Mouse (Mus musculus) cerebellum, adult 18-20 months (tissue): ENCODE data around the gene Cog1.

ENCODE experiments used
- DNase-seq, 2 experiments: peaks; one replicate each; pipeline ENCODE4 v3.0.0; 2021

The Cog1 gene

DNA sequence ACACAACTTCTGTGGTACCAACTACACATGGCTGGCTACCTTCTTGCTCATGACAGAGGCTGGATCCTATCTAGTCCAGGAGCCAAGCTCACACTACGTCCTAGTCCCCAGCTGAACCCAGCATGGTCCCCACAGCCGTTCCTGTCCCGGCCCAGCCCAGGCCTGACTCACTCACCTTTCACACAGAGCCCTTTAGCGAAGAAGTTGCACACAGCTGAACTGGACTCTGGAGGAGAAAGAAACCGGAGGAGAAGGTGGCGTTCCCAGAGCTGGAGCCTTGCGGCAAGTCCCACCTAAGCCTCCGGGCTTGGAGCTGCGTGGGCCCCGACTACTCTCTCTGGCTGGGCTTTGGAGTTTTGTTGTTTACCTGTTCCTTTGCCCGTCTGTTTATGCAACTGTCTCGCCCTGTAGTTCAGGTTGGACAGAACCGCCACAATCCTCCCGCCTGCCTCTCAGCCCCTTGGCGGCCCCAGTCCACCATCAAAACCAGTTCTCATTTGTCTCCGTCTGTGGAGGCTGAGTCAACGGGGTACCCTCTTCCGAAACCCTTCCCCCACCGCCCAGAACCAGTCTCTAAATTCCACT lies 59.8 kb downstream of the Cog1 start:
- no peak for DNase-seq

DNA sequence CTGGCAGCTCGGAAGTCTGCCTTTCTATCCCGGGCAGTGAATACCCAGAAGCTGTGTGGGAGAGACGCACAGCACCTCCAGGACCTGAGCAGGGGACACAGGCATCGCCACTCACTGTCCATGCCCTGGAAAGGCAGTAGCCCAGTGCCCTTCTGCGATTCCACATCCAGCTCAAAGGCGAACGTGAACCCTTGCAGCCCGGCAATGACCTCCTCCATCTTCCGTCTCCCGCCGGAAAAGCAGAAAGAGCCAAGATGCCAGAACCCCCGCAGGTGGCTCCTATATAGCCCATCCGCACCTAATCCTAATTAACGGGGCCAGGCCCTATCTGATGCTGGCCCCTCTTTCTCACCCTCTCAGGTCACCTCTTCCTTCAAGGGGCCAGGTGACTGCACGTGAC lies 60.3 kb downstream of the Cog1 start:
- DNase-seq = no peak

DNA sequence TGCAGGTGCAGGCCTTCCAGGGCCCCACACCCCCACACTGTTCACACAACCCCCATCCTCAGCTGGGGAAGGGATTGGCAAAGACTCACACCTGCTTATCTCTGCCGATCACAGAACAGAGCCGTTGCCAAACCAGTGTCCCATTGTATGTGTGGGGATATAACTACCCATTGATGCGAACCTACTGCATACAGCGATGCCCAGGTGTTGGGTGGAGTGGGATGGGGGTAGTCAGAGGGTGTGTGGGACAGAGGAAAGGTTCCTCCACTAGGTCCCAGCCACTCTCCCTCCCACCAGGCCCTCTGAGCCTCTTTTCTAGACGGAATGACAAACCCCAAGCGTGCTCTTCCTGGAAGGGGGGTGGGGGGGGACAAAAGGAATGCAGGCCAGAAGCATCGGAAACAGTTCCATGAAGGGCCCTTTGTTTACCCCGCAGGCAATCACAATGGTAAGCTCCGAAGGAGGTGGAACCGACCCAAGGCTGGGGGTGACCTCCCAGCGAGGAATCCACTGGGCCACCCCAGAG lies 60.8 kb downstream of the Cog1 start, which contains the start of gene Cpsf4l:
Gene Cpsf4l (minus strand): TSS at position 287 of the 526 bp plus-strand sequence.
- DNase-seq = no peak

DNA sequence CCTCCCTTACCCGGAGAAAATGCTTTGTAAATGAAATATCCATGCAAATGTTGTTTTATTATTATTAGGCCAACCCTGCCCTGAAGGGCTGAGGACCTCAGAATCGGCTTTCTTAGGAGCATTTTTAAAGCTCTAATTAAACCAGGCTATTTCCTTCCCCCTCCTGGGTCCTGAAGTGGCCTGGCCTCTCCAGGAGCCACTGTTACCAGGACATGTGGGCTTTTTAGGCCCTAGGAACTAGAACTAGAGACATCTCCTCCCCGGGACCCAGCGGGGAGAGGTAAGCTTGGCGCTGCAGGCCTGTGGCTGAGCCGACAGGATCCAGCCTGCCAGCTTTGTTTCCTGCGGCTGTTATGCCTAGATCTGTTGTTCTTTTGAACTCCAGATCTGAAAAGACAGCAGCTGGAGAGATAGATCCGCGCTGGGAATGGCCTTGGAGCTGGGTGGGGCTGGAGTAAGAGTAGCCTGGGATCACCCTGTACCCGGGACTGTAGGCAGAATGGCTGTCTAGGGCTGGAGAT lies 61.3 kb downstream of the Cog1 start:
- no peak for DNase-seq

DNA sequence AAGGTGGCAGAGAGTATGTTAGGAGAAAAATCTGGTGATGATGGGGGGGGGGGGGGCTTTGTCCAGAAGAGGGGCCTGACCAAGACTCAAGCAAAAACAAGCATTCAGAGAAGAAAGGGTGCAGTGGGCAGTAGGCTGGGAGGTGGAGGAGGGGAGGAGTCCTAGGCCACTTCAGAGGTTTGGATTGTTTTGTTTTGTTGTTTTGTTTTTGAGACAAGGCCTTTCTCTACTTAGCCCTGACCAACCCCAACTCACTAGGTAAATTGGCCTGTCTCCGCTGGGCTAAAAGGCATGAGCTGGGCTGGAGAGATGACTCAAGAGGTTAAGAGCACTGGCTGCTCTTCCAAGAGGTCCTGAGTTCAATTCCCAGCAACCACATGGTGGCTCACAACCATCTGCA lies 62.1 kb downstream of the Cog1 start:
- no peak for DNase-seq

DNA sequence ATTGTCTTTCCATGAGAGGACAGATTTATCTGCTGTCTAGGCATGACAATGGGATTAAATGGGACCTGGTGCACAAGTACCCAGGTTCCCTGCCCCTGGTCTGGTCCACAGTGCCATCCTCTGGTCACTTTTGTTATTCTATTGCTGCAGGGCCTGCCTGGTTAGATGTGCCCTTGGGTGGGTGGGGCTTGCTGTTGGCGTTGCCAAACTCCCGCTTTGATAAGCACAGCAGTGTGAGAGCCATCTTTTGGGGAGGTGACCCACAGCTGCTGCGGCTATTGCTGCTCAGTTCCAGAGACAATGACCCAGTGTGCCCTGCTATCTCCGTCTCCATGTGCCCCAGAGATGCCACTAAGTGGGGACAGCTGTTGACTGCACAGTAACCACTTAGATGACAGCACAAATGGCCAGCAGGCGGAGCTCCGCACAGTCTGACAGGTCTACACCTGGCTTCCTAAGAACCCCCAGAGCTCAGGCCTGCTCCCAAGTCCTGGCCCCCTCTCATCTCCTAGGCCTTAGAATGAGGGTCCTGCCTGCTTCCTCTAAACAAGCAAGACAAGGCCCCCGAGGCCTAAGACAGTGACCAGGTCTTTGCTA lies 66.2 kb downstream of the Cog1 start:
- no peak for DNase-seq

DNA sequence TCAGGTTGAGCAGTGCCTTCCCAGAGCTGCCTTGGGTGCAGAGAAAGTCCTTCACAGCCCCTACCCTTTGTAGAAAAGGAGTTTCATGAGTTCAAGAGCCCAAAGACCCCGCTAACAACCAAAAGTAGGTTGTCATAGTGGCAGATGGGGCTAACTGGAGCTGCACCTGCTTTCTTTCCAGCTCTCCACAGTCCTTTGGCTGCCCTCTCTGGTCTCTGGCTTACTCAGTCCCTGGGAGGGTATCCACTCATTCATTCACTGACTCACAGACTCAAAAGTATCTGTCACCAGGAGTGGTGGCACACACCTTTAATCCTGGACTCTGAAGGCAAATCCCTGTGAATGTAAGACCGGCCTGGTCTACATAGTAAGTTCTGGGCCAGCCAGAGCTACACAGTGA lies 67.2 kb downstream of the Cog1 start:
- DNase-seq = no peak
